8 mouse cellular contexts compared by ENCODE assay signal in the genomic region with DNA sequence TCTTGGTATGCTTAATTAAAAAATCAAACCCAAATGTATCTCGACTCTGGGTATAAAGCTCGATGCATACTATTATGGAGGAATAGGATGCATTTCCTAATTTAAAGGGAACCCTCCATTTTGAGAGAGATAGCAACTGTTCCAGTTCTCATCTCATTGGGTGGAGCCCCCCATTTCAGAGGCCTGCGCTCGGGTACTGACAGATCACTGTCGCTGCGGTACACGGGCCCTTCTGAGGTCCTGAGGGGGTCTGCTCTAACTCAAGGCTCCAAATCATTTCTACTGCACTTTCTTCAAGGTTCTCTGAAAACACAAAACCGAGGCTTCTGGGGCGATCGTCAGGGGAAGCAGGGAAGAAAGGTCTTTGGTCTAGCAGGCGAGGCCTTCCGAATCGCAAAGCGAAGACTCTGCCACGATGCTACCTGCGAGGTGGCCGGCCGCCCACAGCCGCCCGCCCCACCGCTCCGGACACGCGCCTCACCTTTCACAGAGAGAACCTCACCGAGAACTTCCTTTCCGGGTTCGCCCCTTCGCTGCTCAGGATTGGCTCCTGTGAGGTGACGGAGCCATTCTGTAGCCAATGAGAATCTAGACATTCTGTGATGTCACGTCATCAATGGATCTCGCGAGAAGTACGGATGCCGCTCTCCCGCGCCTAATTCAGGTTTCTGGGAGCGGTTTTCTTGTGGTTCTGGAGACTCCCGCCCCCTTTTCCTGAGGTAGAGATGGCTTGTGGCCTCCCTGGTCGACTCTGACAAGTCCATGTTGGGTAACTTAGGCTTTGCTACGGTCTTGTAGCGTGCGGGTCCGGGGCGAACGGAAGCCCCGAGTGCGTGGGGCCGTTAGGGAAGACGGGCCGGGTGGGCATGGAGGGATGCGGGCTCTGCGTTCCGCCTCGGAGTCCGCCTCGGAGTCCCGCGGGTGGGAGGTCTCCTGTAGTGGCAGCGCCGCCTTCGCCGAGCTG. TPM values are rescaled to one million over a fixed set of nuclear protein-coding genes. Genes with fewer than 3 reads are reported as not detected.
DNase-seq lines count a peak whose midpoint lies in the region; ATAC-seq lines count a peak whose summit lies in the region.

Gene Mre11a (plus strand): TSS at position 616 of the 964 bp plus-strand sequence.
Gene Ankrd49 (minus strand): TSS at position 818 of the 964 bp plus-strand sequence.

- peaks cover 7% of the 10 kb centered on the region; the same call in 1 of the 2 replicates for H3K4me1 ChIP-seq in heart, embryonic 10.5 days
- H3K4me1 ChIP-seq in kidney, embryonic 15.5 days = peaks cover 9% of the 10 kb centered on the region

- H3K27me3 ChIP-seq in heart, embryonic 10.5 days (ENCODE audit: insufficient read depth, poor library complexity, severe bottlenecking) = no peaks in the 10 kb centered on the region
- no peaks in the 10 kb centered on the region for H3K27me3 ChIP-seq in kidney, embryonic 15.5 days

- peak within 1 kb of the TSS; percentile 96 for H3K27ac ChIP-seq in heart, embryonic 10.5 days
- peak within 1 kb of the TSS; percentile 98 for H3K27ac ChIP-seq in kidney, embryonic 15.5 days

- H3K9ac ChIP-seq in kidney, embryonic 15.5 days = peak within 1 kb of the TSS; percentile 85

- DNase-seq in B cell, adult 2 months = peak; percentile 91 to 92
- peak; percentile 98 for DNase-seq in brain, adult 2 months (ENCODE audit: low read depth, low spot score)
- DNase-seq in heart, embryonic 10.5 days (ENCODE audit: low spot score) = peak; percentile 98
- peak; percentile 93 for DNase-seq in liver
- DNase-seq in spleen, postnatal 4 days (ENCODE audit: low spot score in 2 of 2) = peak; percentile 90 to 93

- peak within 1 kb of the TSS; percentile 66 for H3K4me2 ChIP-seq in kidney, embryonic 15.5 days

- peaks cover 52% of the 10 kb centered on the region for H3K36me3 ChIP-seq in heart, embryonic 10.5 days
- peaks cover 61% of the 10 kb centered on the region for H3K36me3 ChIP-seq in kidney, embryonic 15.5 days

- 1% methylated on average over 62 of the region's 62 CpGs for WGBS in heart, embryonic 10.5 days
- under 1% methylated on average over 62 of the region's 62 CpGs for WGBS in kidney, embryonic 15.5 days

- H3K9me3 ChIP-seq in heart, embryonic 10.5 days = no peaks in the 10 kb centered on the region
- H3K9me3 ChIP-seq in kidney, embryonic 15.5 days (replicated peaks) = no peaks in the 10 kb centered on the region

- H3K4me3 ChIP-seq in heart, embryonic 10.5 days = peak within 1 kb of the TSS; percentile 78
- H3K4me3 ChIP-seq in kidney, embryonic 15.5 days (replicated peaks) = peak within 1 kb of the TSS; percentile 87

- ATAC-seq in erythroblast, adult 5-6 weeks (replicated peaks; ENCODE audit: low FRiP score, poor library complexity, severe bottlenecking) = peak; percentile 100
- ATAC-seq in kidney, embryonic 15.5 days (replicated peaks; ENCODE audit: low FRiP score) = peak; percentile 100
- ATAC-seq in monocyte, adult 5-6 weeks (replicated peaks; ENCODE audit: insufficient number of reproducible peaks, low FRiP score, low TSS enrichment, poor library complexity, severe bottlenecking) = peak; percentile 99

RNA-seq across cellular contexts. Expression of gene Mre11a, which starts in this region (rescaled TPM):
- 22.3 and 27.8 TPM in 2 replicates for total RNA-seq in erythroblast, adult 5-6 weeks (2015; ENCODE audit: low replicate concordance)
- total RNA-seq in erythroblast, adult 5-6 weeks (2017; ENCODE audit: low replicate concordance) = 15.0 and 19.0 TPM in 2 replicates
- polyA plus RNA-seq in heart, embryonic 10.5 days (2016; fragmentation: Nextera tagmentation; extraction: Ambion mirVana) = 25.5 and 27.5 TPM in 2 replicates
- 26.0 and 30.3 TPM in 2 replicates for polyA plus RNA-seq in kidney, embryonic 15.5 days (2015; fragmentation: Nextera tagmentation; extraction: Ambion mirVana)
- 15.9 to 34.9 TPM (median 19.8 TPM) in 3 replicates for total RNA-seq in monocyte, adult 5-6 weeks (2017)

RNA-seq across cellular contexts. Expression of gene Ankrd49, which starts in this region (rescaled TPM):
- 5.9 and 21.3 TPM in 2 replicates for total RNA-seq in erythroblast, adult 5-6 weeks (2015; ENCODE audit: low replicate concordance)
- 13.6 and 18.0 TPM in 2 replicates for total RNA-seq in erythroblast, adult 5-6 weeks (2017; ENCODE audit: low replicate concordance)
- polyA plus RNA-seq in heart, embryonic 10.5 days (2016; fragmentation: Nextera tagmentation; extraction: Ambion mirVana) = 32.1 and 39.3 TPM in 2 replicates
- polyA plus RNA-seq in kidney, embryonic 15.5 days (2015; fragmentation: Nextera tagmentation; extraction: Ambion mirVana) = 43.0 and 45.7 TPM in 2 replicates
- 25.3 to 39.9 TPM (median 37.0 TPM) in 3 replicates for total RNA-seq in monocyte, adult 5-6 weeks (2017)

Comparison
In these comparisons a context has a peak if more than half of its experiments do, and no peak if none do; other contexts are left out.
1. Peak in every context shown above with its lines: DNase-seq, ATAC-seq, H3K4me3 ChIP-seq and H3K27ac ChIP-seq.